Mouse (Mus musculus): ENCODE results near the gene Kcnq1. TPM values are rescaled to one million over a fixed set of nuclear protein-coding genes. Genes with fewer than 3 reads are reported as not detected.

The Kcnq1 gene
- polyA plus RNA-seq, 1 experiment = 26.7 TPM

GRCm38 (mm10) chr7:143108200-143108599 lies 2.0 kb downstream of the Kcnq1 start:
- 23% methylated on average over 5 of the region's 5 CpGs for WGBS
- Histone ChIP-seq H3K4me1 (ENCODE audit: control insufficient read depth, insufficient read depth, low read length) (peaks cover 28% of the 10 kb centered on the region), H3K4me3 (replicated peaks; ENCODE audit: extremely low read depth, low read depth, low read length) (peak overlapping the region; percentile 58)
- no peak for DNase-seq
- TF ChIP-seq POLR2A (IDR thresholded peaks at IDR 0.05; ENCODE audit: borderline replicate concordance, extremely low read depth, low read depth, low read length) = no peak
- TF ChIP-seq CTCF (IDR thresholded peaks at IDR 0.05; ENCODE audit: insufficient read depth, low read length) = 0 out of 2 replicates have a peak, but pooled peaks have one; percentile 3

GRCm38 (mm10) chr7:143108996-143109660 lies 3.0 kb downstream of the Kcnq1 start:
- no peak for TF ChIP-seq CTCF (IDR thresholded peaks at IDR 0.05; ENCODE audit: insufficient read depth, low read length)
- no peak for TF ChIP-seq POLR2A (IDR thresholded peaks at IDR 0.05; ENCODE audit: borderline replicate concordance, extremely low read depth, low read depth, low read length)
- 11% methylated on average over 3 of the region's 3 CpGs for WGBS
- H3K4me3 ChIP-seq (replicated peaks; ENCODE audit: extremely low read depth, low read depth, low read length) = peak overlapping the region; percentile 26

GRCm38 (mm10) chr7:143109696-143110095 lies 3.5 kb downstream of the Kcnq1 start:
- Histone ChIP-seq H3K4me3 (replicated peaks; ENCODE audit: extremely low read depth, low read depth, low read length) (no peak overlapping the region), H3K4me1 (ENCODE audit: control insufficient read depth, insufficient read depth, low read length) (peaks cover 28% of the 10 kb centered on the region)
- WGBS = 57% methylated on average over 3 of the region's 3 CpGs
- TF ChIP-seq POLR2A (IDR thresholded peaks at IDR 0.05; ENCODE audit: borderline replicate concordance, extremely low read depth, low read depth, low read length) (no peak), CTCF (IDR thresholded peaks at IDR 0.05; ENCODE audit: insufficient read depth, low read length) (no peak)
- DNase-seq = no peak

More at GRCm38 (mm10) chr7:143108996-143109660, 3.0 kb downstream of the Kcnq1 start:
- peak; percentile 23 for DNase-seq
- peaks cover 28% of the 10 kb centered on the region for H3K4me1 ChIP-seq (ENCODE audit: control insufficient read depth, insufficient read depth, low read length)

GRCm38 (mm10) chr7:143110803-143111202 lies 4.6 kb downstream of the Kcnq1 start:
- H3K4me1 ChIP-seq (ENCODE audit: control insufficient read depth, insufficient read depth, low read length) = peaks cover 25% of the 10 kb centered on the region
- no peak for DNase-seq
- WGBS = 47% methylated on average over 1 of the region's 1 CpGs
- TF ChIP-seq CTCF (IDR thresholded peaks at IDR 0.05; ENCODE audit: insufficient read depth, low read length) = peak; percentile 54; the same call in 1 of the 2 replicates
- peak; percentile 22; the same call in 1 of the 2 replicates for TF ChIP-seq POLR2A (IDR thresholded peaks at IDR 0.05; ENCODE audit: borderline replicate concordance, extremely low read depth, low read depth, low read length)
- no peak overlapping the region for H3K4me3 ChIP-seq (replicated peaks; ENCODE audit: extremely low read depth, low read depth, low read length)

GRCm38 (mm10) chr7:143111719-143112118 lies 5.6 kb downstream of the Kcnq1 start:
- peaks cover 25% of the 10 kb centered on the region for H3K4me1 ChIP-seq (ENCODE audit: control insufficient read depth, insufficient read depth, low read length)
- 64% methylated on average over 4 of the region's 4 CpGs for WGBS
- DNase-seq = no peak
- H3K4me3 ChIP-seq (replicated peaks; ENCODE audit: extremely low read depth, low read depth, low read length) = no peak overlapping the region
- no peak for TF ChIP-seq POLR2A (IDR thresholded peaks at IDR 0.05; ENCODE audit: borderline replicate concordance, extremely low read depth, low read depth, low read length)
- TF ChIP-seq CTCF (IDR thresholded peaks at IDR 0.05; ENCODE audit: insufficient read depth, low read length) = no peak

- peaks cover 25% of the 10 kb centered on the region for H3K4me1 ChIP-seq (ENCODE audit: control insufficient read depth, insufficient read depth, low read length)
- WGBS = 24% methylated on average over 1 of the region's 1 CpGs
- DNase-seq = no peak
- no peak overlapping the region for H3K4me3 ChIP-seq (replicated peaks; ENCODE audit: extremely low read depth, low read depth, low read length)
- TF ChIP-seq CTCF (IDR thresholded peaks at IDR 0.05; ENCODE audit: insufficient read depth, low read length) = no peak
- TF ChIP-seq POLR2A (IDR thresholded peaks at IDR 0.05; ENCODE audit: borderline replicate concordance, extremely low read depth, low read depth, low read length) = no peak
Observed at GRCm38 (mm10) chr7:143112395-143112794, 6.2 kb downstream of the Kcnq1 start.

- Histone ChIP-seq H3K4me3 (replicated peaks; ENCODE audit: extremely low read depth, low read depth, low read length) (no peak overlapping the region), H3K4me1 (ENCODE audit: control insufficient read depth, insufficient read depth, low read length) (peaks cover 18% of the 10 kb centered on the region)
- DNase-seq = no peak
- no peak for TF ChIP-seq POLR2A (IDR thresholded peaks at IDR 0.05; ENCODE audit: borderline replicate concordance, extremely low read depth, low read depth, low read length)
- TF ChIP-seq CTCF (IDR thresholded peaks at IDR 0.05; ENCODE audit: insufficient read depth, low read length) = no peak
Observed at GRCm38 (mm10) chr7:143114773-143115172, 8.6 kb downstream of the Kcnq1 start.

- no peak overlapping the region for H3K4me3 ChIP-seq (replicated peaks; ENCODE audit: extremely low read depth, low read depth, low read length)
- 65% methylated on average over 5 of the region's 5 CpGs for WGBS
- TF ChIP-seq POLR2A (IDR thresholded peaks at IDR 0.05; ENCODE audit: borderline replicate concordance, extremely low read depth, low read depth, low read length) = no peak
- TF ChIP-seq CTCF (IDR thresholded peaks at IDR 0.05; ENCODE audit: insufficient read depth, low read length) = no peak
- DNase-seq = no peak
- H3K4me1 ChIP-seq (ENCODE audit: control insufficient read depth, insufficient read depth, low read length) = peaks cover 11% of the 10 kb centered on the region
Observed at GRCm38 (mm10) chr7:143116521-143116920, 10.4 kb downstream of the Kcnq1 start.

- no peak overlapping the region for H3K4me3 ChIP-seq (replicated peaks; ENCODE audit: extremely low read depth, low read depth, low read length)
- no peak for TF ChIP-seq CTCF (IDR thresholded peaks at IDR 0.05; ENCODE audit: insufficient read depth, low read length)
- no peak for TF ChIP-seq POLR2A (IDR thresholded peaks at IDR 0.05; ENCODE audit: borderline replicate concordance, extremely low read depth, low read depth, low read length)
- DNase-seq = peak; percentile 37
- 38% methylated on average over 1 of the region's 1 CpGs for WGBS
- peaks cover 10% of the 10 kb centered on the region for H3K4me1 ChIP-seq (ENCODE audit: control insufficient read depth, insufficient read depth, low read length)
Observed at GRCm38 (mm10) chr7:143119407-143119806, 13.2 kb downstream of the Kcnq1 start.

- DNase-seq = no peak
- Histone ChIP-seq H3K4me1 (ENCODE audit: control insufficient read depth, insufficient read depth, low read length) (peaks cover 10% of the 10 kb centered on the region), H3K4me3 (replicated peaks; ENCODE audit: extremely low read depth, low read depth, low read length) (no peak overlapping the region)
- 56% methylated on average over 3 of the region's 3 CpGs for WGBS
- TF ChIP-seq CTCF (IDR thresholded peaks at IDR 0.05; ENCODE audit: insufficient read depth, low read length) = no peak
- TF ChIP-seq POLR2A (IDR thresholded peaks at IDR 0.05; ENCODE audit: borderline replicate concordance, extremely low read depth, low read depth, low read length) = no peak
Observed at GRCm38 (mm10) chr7:143119826-143120225, 13.7 kb downstream of the Kcnq1 start.
